Mouse (Mus musculus) frontal cortex, postnatal 36 days (tissue): ENCODE results near the gene Lacc1.

ENCODE experiments used
- DNase-seq, 2 experiments: peaks; one replicate each; pipeline ENCODE4 v3.0.0; 2022; ENCODE audit warnings: low spot score in 2 of 2

Lacc1 gene

GRCm38 (mm10) chr14:76979569-76979968 lies 57.1 kb downstream of the Lacc1 start:
- no peak for DNase-seq
